Mouse (Mus musculus): ENCODE measurements at regions not wholly inside any gene's neighbourhood (a gene's known extent, or its start where the extent isn't known, plus 50 kb on each side); places are given as distances from the start of the nearest gene placed in this dataset.

GRCm38 (mm10) chr15:89940591-89940990, 98.9 kb upstream of the Syt10 start:
- CTCF ChIA-PET: no interaction called here
- POLR2A ChIA-PET: no interaction called here

GRCm38 (mm10) chr15:89932370-89932769, 90.7 kb upstream of the Syt10 start:
- CTCF ChIA-PET: no interaction called here
- POLR2A ChIA-PET: no interaction called here

GRCm38 (mm10) chr15:89915587-89915986, 73.9 kb upstream of the Syt10 start:
- CTCF ChIA-PET: no interaction called here
- POLR2A ChIA-PET: no interaction called here

- POLR2A ChIA-PET: no interaction called here
- CTCF ChIA-PET: no interaction called here
These were observed 61.4 kb upstream of the Syt10 start for GRCm38 (mm10) chr15:89903057-89903456.

GRCm38 (mm10) chr15:89893668-89894067, 52.0 kb upstream of the Syt10 start:
- ChIA-PET POLR2A (interaction anchor here in 1 of 4 experiments (0.6 kb wide), 1 partner anchor 10 kb away, joined by 4 read pairs; no protein-coding TSS in a partner anchor), CTCF (no interaction called here)
